Mouse (Mus musculus) kidney, postnatal 36 days (tissue): Measurements from ENCODE around the gene Sp100.

ENCODE experiments used
- DNase-seq, 2 experiments: peaks; one replicate each; pipeline ENCODE4 v3.0.0; 2021 to 2022; ENCODE audit warnings: mixed read lengths in 2 of 2

Sp100 gene

DNA sequence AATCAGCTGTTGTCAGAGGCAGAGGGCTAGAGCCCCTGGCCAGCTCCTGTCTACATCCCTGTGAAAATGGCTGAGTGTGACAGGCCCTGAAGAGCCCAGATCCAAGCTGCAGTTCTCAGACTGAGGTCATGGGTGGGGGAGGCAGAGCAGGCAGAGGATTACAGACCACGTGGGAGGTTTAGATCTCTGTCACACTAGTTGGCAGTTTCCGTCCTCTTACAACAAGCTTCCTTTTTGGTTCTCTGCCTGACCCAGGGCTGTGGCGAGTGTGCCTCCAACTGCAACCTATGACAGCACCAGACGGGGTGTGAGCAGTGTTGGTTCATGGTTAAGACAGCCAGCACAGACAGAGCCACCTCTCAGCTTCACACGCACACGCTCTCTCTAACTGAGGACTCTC, 101.7 kb downstream of the Sp100 start:
- DNase-seq: peak; percentile 6 to 22

GRCm38 (mm10) chr1:85751932-85752680, 102.3 kb downstream of the Sp100 start:
- no peak for DNase-seq

DNA sequence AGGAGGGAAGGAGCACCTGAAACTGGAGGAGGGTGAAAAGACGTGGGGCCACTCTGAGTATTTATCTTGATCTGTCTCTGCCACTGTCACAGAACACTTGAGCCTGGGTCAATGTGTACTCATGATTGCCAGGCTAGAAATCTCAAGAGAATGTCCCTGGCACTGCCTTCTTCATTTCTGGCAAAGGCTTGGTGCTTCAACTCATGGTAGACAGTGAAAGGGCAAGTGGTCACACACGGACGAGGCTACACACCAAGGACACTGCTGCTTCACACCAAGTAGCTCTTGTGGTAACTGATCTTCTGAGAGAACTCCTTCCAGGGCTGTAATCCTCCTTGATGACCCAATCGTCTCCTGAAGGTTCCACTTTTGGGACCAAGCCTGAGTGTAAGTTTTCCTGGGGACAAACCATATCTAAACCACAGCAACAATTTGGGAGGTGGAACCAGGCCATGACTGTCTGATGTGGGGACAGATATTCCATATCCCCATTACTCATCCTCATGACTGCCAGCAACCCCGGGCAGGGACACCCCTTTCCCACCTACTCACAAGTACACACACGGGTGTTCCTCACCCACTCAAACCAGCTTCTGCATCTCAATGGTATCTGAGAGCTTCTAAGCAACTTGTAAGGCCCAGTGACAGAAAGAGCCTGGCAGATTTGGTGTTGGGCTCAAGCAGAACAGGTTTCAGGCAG, 107.9 kb downstream of the Sp100 start:
- no peak for DNase-seq

GRCm38 (mm10) chr1:85758231-85758968, 108.6 kb downstream of the Sp100 start:
- peak in 1 of 2 experiments; percentile 6 for DNase-seq

DNA sequence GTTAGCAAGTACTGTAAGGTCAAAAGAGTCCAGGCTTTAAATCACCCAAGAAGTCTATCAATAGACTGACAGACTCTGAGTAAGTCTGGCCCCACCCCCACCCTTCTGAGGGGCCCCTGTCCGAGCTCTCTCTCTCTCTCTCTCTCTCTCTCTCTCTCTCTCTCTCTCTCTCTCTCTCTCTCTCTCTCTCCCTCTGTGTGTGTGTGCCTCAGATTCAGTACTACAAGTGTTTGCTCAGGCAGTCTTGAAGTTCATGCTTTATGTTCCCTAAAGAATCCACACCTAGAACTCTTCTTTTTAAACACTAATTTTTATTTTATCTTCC, 109.1 kb downstream of the Sp100 start:
- DNase-seq: no peak
